Mouse (Mus musculus) layer of hippocampus, adult 9-10 months (tissue): Measurements from ENCODE around the gene Vmn1r232.

Experiments used
- DNase-seq: peaks from one replicate; pipeline ENCODE4 v3.0.0; 2022; ENCODE audit warnings: low spot score

The Vmn1r232 gene

GRCm38 (mm10) chr17:20919614-20920013 is at the start of gene Vmn1r232:
Gene Vmn1r232 (minus strand): TSS chr17:20919714.
- no peak for DNase-seq

GRCm38 (mm10) chr17:20966681-20967080 is 47.2 kb upstream of the Vmn1r232 start:
- DNase-seq = no peak

GRCm38 (mm10) chr17:20965421-20965820 is 45.9 kb upstream of the Vmn1r232 start:
- DNase-seq = no peak

GRCm38 (mm10) chr17:20960386-20960785 is 40.9 kb upstream of the Vmn1r232 start:
- DNase-seq = no peak

GRCm38 (mm10) chr17:20946636-20947035 is 27.1 kb upstream of the Vmn1r232 start:
- no peak for DNase-seq

GRCm38 (mm10) chr17:20946026-20946565 is 26.6 kb upstream of the Vmn1r232 start:
- no peak for DNase-seq

GRCm38 (mm10) chr17:20944985-20945891 is 25.7 kb upstream of the Vmn1r232 start, which contains the start of gene Ppp2r1a:
Gene Ppp2r1a (plus strand): TSS chr17:20945311.
- DNase-seq = peak; percentile 100

GRCm38 (mm10) chr17:20944226-20944625 is 24.7 kb upstream of the Vmn1r232 start:
- DNase-seq = no peak

- DNase-seq = no peak
These were observed 14.5 kb downstream of the Vmn1r232 start, which contains the start of gene Vmn1r231 for GRCm38 (mm10) chr17:20904991-20905390. Gene Vmn1r231 (minus strand): TSS chr17:20905091.
